Mouse (Mus musculus) ovary, postnatal 36 days (tissue): ENCODE data around the gene Ccdc122.
"Not testable (repeated sequence)": the region's sequence is repeated elsewhere in the genome, so short reads cannot be mapped to it uniquely, and the experiment has no call there.

Experiments used
- DNase-seq: peaks from one replicate; pipeline ENCODE4 v3.0.0; 2022; ENCODE audit warnings: low spot score, mixed read lengths

Gene Ccdc122

GRCm38 (mm10) chr14:77036226-77037046 lies at the start of gene Ccdc122, which contains the start of gene Lacc1:
Ccdc122 (plus strand) TSS chr14:77036772.
Lacc1 (minus strand) TSS chr14:77036904.
- DNase-seq, result peak; percentile 87

GRCm38 (mm10) chr14:76990351-76990750 lies 46.2 kb upstream of the Ccdc122 start:
- not testable (repeated sequence) for DNase-seq

GRCm38 (mm10) chr14:77004740-77005139 lies 31.8 kb upstream of the Ccdc122 start:
- DNase-seq, result no peak

GRCm38 (mm10) chr14:77005566-77005965 lies 31.0 kb upstream of the Ccdc122 start:
- DNase-seq, result peak; percentile 21

- DNase-seq, result peak; percentile 69
Observed at GRCm38 (mm10) chr14:77008238-77008637, 28.3 kb upstream of the Ccdc122 start.

GRCm38 (mm10) chr14:77011804-77012203 lies 24.8 kb upstream of the Ccdc122 start:
- peak; percentile 56 for DNase-seq

GRCm38 (mm10) chr14:77016783-77017182 lies 19.8 kb upstream of the Ccdc122 start:
- not testable (repeated sequence) for DNase-seq

GRCm38 (mm10) chr14:77017211-77017610 lies 19.4 kb upstream of the Ccdc122 start:
- DNase-seq, result no peak

- no peak for DNase-seq
Observed at GRCm38 (mm10) chr14:77024499-77024898, 12.1 kb upstream of the Ccdc122 start.

GRCm38 (mm10) chr14:77029319-77030054 lies 7.1 kb upstream of the Ccdc122 start:
- DNase-seq, result no peak

- no peak for DNase-seq
Observed at GRCm38 (mm10) chr14:77030808-77031207, 5.8 kb upstream of the Ccdc122 start.

- no peak for DNase-seq
Observed at GRCm38 (mm10) chr14:77032433-77032832, 4.1 kb upstream of the Ccdc122 start.

GRCm38 (mm10) chr14:77033391-77033790 lies 3.2 kb upstream of the Ccdc122 start:
- DNase-seq, result no peak

- no peak for DNase-seq
Observed at GRCm38 (mm10) chr14:77034175-77034915, 2.2 kb upstream of the Ccdc122 start.

- no peak for DNase-seq
Observed at GRCm38 (mm10) chr14:77034970-77035369, 1.6 kb upstream of the Ccdc122 start.

GRCm38 (mm10) chr14:77037330-77037729 lies 758 bp downstream of the Ccdc122 start:
- no peak for DNase-seq

- DNase-seq, result no peak
Observed at GRCm38 (mm10) chr14:77037832-77038425, 1.4 kb downstream of the Ccdc122 start.

GRCm38 (mm10) chr14:77053288-77053687 lies 16.7 kb downstream of the Ccdc122 start:
- DNase-seq, result no peak

GRCm38 (mm10) chr14:77069361-77069760 lies 32.8 kb downstream of the Ccdc122 start:
- DNase-seq, result no peak

- DNase-seq, result no peak
Observed at GRCm38 (mm10) chr14:77081248-77081647, 44.7 kb downstream of the Ccdc122 start.

GRCm38 (mm10) chr14:77100285-77100684 lies 63.7 kb downstream of the Ccdc122 start:
- DNase-seq, result no peak

GRCm38 (mm10) chr14:77110622-77111021 lies 74.0 kb downstream of the Ccdc122 start:
- not testable (repeated sequence) for DNase-seq
